Mouse (Mus musculus): ENCODE measurements around the gene Stox2. TPM values are rescaled to one million over a fixed set of nuclear protein-coding genes. Genes with fewer than 3 reads are reported as not detected.

The Stox2 gene
- total RNA-seq, 1 experiment from 2014 or later: 13.2 TPM

DNA sequence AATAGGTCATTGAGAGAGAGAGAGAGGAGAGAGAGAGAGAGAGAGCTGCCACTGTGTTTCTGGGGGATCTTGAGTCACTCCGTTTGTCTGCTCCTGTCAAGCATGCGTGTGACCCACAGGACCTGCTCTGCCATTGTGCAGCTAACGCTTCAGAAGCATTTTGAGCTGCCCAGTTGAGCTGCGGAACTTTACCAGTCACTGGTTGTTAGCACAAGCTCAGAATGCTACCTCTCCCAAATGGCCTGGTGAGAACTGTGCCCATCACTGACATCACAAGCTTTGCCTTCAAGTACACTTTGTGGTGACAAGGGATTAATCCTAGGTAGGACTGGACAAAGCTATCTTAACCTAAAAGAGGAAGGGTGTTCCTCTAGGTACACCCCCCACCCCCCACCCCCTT lies 263.9 kb downstream of the Stox2 start:
- DNase-seq: no peak

DNA sequence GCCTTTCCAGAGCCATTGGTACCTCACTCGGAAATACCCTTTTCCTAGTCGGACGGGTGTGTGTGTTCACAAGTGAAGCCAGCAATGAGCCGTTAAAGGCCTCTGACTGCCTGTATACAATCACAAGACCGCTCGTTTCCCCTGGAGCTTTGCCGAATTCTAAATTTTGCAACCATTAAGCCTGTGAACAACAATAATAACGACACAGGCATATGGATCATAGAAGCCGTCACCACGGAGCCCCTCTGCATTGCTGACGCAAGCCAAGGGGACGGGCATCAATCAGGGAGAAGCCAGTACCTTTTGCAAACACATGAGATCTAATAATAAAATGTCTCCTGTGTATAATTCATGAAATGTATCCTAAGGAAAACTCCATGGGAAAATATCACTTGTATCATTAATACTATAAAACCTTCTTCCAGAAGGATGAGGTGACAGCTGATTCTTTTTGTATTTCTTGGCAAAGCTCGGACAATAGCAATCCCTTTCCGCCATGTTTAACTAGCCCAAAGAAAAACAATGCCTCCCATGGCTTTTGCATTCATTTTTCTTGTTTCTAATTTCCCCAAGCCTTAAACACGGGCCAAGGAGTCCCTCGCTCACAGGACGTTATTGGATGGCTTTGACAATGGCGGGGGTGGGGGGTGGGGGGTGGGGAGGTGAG lies 265.0 kb downstream of the Stox2 start:
- no peak for DNase-seq

DNA sequence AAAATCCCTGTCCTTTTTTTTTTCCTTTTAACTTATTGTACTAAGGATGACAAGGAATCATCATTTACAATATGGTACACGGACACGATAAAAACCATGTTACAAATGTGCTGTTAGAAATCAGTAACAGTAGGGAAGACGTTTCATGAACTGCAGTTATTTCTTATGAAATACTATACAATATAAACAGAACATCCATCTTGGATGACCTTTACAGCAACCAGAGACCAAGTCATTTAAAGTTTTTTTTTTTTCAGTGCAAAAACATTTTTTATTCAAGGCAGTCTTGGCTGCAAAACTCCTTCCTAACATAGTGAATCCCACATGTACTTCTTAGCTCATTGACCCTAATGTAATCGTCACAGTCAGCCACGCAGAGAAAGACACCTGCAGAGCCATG lies 266.0 kb downstream of the Stox2 start:
- no peak for DNase-seq

DNA sequence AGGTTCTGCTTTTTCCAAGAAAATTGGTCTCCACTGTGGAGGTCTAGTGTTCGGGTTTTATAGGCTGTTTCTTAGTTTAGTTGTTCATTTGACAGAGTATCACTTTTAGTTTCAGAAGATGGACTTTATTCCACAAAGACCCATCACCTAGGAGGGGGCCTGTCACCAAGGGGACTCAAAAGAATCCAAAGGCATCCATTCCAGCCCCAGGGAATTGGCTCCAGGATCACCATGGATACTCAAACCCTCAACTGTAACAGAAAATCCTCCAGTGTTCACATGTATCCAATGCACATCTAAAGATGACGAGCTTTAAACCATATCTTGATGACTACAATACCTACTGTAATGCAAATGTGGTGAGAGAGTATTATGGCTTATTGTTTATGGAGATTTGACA lies 267.4 kb downstream of the Stox2 start:
- no peak for DNase-seq

DNA sequence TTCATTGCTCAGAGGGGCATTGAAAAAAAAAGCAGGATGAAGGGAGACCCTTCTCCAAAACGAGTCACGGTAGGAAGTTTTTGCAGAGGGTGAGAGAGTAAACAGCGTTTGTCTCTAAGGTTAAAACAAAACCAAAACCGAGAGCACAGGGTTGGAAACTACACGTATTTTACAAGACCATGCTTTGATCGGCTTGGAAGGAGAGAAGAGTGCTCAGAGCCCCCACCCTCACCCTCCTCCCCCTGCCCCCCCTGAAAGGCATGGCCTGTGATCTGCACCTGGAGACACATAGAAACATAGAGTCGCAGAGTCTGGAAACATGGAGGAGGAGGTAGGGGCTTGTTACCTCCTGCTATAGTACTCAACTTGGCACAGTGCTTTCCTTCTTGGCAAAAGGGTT lies 272.3 kb downstream of the Stox2 start:
- DNase-seq: no peak

DNA sequence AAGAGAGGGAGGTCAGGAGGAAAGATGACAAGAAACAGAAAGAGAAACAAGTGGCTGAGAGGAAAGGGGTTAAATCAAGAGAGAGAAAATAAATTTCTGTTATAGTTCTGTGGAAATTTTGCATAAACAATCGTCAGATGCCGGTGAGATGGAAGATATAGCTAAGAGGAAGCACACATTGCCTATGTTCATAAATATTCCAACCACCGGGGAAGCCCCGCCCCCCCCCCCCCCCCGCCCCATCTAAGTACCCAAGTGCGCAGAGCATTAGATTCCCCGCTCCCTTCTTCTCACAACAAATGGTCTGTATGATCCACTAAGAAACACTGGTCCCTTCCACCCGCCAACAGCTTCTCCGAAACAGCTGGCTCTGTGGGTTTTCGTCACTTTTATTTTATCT lies 273.3 kb downstream of the Stox2 start:
- DNase-seq: no peak

DNA sequence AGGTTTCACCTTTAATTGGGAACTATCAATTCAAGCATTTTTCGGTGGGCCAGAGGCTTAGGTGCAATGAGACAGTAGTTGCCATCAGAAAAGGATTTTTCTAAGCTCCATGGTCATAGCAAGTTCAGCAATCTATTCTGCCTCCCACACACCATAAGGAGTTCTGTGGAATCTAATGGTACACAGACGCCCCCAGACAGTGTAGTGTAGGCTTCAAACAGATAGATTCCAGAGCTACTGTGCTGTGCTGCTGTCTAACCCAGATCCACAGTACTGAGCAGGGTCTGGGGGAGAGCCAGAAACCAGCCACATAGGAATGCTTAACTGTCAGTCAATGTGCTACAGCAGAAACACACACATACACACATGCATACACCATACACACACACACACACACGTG lies 285.5 kb downstream of the Stox2 start:
- no peak for DNase-seq

DNA sequence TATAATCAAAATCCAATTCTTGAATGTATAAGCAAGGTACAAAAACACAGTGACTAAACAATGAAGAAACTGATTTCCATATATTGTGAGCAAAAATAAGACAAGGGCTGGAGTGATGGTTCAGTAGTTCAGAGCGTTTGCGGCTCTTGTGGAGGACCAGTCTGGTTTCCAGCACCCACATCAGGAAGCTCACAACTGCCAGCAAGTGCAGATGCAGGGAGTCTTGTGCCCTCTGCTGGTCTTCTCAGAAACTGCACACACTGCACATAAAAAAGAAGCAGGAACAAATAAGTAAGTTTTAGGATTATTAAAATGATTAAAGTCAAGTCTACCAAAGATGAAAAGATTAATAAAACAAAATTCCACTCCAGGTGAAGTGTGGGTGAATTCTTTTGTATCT lies 291.6 kb downstream of the Stox2 start:
- DNase-seq: no peak

DNA sequence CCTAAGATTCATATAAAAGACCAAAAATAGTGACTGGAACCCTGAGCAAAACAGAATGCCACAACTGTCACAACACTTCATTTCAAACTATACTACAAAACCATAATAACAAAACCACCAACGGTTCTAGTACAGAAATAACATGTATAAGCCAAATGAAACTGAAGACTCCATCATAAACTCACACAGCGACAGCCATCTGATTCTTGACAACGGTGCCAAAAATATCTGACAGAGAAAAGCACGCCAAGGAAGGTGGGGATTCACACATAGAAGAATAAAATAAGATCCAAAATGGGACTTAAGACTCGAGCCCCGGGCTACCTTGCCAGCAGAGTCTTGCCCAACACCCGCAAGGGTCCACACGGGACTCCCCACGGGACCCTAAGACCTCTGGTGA lies 300.9 kb downstream of the Stox2 start:
- no peak for DNase-seq

DNA sequence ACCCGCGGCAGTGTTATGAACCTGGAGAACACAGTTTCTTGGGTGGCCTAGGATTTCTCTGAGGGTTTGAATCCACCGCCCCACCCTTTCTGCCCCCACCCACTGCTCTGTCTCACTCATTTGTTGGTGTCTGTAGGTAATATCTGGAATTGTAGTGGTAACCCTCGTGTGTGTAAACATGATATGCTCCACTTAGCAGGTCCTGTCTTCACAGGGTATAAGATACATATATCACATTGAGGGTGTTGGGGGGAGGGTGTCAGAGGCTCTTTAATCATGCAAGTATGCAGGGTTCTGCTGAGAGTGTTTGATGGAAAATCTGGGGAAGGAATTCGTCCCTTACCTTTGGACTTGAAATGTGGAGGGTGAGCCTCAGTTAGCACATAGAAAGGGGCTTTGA lies 310.1 kb downstream of the Stox2 start:
- no peak for DNase-seq

DNA sequence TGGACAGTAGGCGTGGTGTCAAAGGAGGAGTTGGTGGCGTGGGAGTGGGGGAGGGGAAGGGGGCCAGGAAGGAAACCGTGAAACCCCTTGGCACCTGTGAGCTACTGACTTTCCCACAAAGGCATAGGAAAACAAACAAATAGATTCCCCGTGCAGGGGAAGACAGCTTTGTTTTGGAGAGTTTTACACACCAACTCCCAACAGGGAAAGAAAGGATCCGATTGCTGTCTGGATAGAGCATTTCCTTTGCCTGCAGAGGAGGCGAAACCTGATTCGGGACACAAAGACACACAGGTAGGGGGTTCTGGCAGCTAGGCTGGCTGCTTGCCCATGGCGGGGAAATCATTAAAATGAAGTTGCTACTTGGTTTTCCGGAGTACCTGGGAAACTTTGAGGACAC lies 310.6 kb downstream of the Stox2 start:
- DNase-seq: no peak

DNA sequence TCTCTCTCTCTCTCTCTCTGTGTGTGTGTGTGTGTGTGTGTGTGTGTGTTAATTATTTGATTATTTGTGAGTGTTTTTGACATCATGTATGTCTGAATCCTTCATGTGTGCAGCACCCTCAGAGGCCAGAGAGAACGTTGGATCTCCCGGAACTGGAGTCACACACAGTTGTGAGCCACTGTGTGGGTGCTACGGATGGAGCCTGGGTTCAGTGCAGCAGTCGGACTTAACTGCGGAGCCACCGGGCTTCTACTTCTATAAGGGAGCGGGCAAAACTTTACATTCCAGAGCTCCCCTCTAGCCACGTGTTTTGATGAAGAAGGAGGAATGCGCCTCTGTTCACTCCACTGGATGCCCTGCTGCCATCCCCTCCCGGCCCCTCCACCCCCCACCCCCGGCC lies 311.4 kb downstream of the Stox2 start:
- DNase-seq: no peak

DNA sequence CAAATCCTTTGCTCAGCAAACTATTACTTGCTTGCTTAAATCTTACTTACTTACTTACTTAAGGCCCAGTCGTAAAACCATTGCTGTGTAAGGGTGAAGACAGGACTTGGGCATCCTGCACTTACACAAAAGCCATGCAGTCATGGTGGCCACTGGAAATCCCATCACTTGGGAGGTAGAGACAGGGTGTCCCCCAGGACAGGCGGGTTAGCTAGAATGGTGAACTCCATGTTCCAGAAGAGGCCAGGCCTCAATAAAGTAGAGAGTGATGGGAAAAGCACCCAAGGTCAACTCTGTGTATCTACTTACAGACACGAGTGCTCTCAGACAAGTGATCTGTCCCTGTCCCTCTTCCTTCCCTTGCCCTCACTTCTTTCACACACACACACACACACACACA lies 312.8 kb downstream of the Stox2 start:
- DNase-seq: no peak

Other genes starting within 250 kb of the Stox2 start
- gene Trappc11, start 87.1 kb upstream of the Stox2 start, total RNA-seq (2021): 37.2 and 44.1 TPM in 2 replicates
- 45.0 and 45.6 TPM in 2 replicates for gene Rwdd4a, start 87.3 kb upstream of the Stox2 start, total RNA-seq (2021)
- 26.8 and 28.9 TPM in 2 replicates for gene Ing2, start 229.2 kb upstream of the Stox2 start, total RNA-seq (2021)

Data from adrenal gland, postnatal 25 days (tissue).